Mouse (Mus musculus): ENCODE measurements around the gene Lmtk3. TPM values are rescaled to one million over a fixed set of nuclear protein-coding genes. Genes with fewer than 3 reads are reported as not detected.

The Lmtk3 gene
- polyA plus RNA-seq, 1 experiment from 2014 or later = 1.1 TPM

DNA sequence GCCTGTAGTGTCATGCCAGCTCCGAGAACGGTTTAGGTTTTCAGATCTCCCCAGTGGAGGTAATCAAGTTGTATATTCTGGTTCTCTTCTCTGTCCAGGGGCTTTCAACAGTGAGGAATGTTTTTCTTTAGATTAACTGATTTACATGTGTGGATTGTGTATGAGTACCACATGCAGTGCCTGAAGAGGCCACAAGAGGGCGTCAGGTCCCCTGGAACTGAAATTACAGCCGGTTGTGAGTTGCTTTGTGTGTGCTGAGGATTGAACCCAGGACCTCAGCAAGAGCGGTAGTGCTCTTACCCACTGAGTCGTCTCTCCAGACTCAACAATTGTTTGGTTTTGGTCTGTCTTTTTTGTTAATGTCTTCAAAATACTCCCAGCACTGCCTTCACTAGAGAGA is 37.0 kb upstream of the Lmtk3 start:
- H3K4me3 ChIP-seq (ENCODE audit: control insufficient read depth in 1 of 2, insufficient read depth in 1 of 2, low read depth in 1 of 2, low read length in 2 of 2) = no peak overlapping the region
- no peaks in the 10 kb centered on the region for H3K9me3 ChIP-seq (ENCODE audit: control insufficient read depth, low read length)
- H3K36me3 ChIP-seq (ENCODE audit: control insufficient read depth, insufficient read depth, low read length) = no peaks in the 10 kb centered on the region
- ATAC-seq (ENCODE audit: insufficient number of reproducible peaks, insufficient read depth, low FRiP score, low read depth) = no peak
- no peak overlapping the region for H3K4me2 ChIP-seq (ENCODE audit: low read length)
- H3K4me1 ChIP-seq (ENCODE audit: control insufficient read depth in 2 of 2, insufficient read depth in 2 of 2, low read length in 2 of 2) = peaks cover 9 to 10% of the 10 kb centered on the region in 2 experiments; a peak in 3 of 4 replicates
- no peaks in the 10 kb centered on the region for H3K27me3 ChIP-seq (ENCODE audit: control insufficient read depth, insufficient read depth, low read length)
- 57% methylated on average over 6 of the region's 6 CpGs for WGBS
- no peak overlapping the region for H3K27ac ChIP-seq (replicated peaks in 1 of 2; ENCODE audit: control insufficient read depth in 1 of 2, insufficient read depth in 1 of 2, low read depth in 2 of 2, low read length in 2 of 2)
- H3K9ac ChIP-seq (ENCODE audit: low read length) = no peak overlapping the region

DNA sequence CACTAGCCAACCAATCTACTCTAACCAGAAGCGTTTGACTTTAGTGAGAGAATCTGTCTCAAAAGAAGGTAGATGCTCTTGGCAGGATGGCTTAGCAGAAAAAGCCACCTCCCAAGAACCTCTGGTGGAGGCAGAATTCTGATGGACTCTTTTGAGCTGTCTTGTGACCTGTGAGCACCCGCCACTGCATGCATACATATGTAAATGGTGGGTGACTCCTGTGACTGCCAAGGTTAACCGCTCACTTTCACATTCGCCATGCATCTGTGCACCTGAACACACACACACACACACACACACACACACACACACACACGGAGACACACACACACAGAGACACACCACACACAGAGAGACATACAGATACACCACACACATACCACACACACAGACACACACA is 36.1 kb upstream of the Lmtk3 start:
- WGBS = 88% methylated on average over 5 of the region's 5 CpGs
- H3K36me3 ChIP-seq (ENCODE audit: control insufficient read depth, insufficient read depth, low read length) = no peaks in the 10 kb centered on the region
- H3K4me2 ChIP-seq (ENCODE audit: low read length) = no peak overlapping the region
- no peak for ATAC-seq (ENCODE audit: insufficient number of reproducible peaks, insufficient read depth, low FRiP score, low read depth)
- H3K27me3 ChIP-seq (ENCODE audit: control insufficient read depth, insufficient read depth, low read length) = no peaks in the 10 kb centered on the region
- H3K9me3 ChIP-seq (ENCODE audit: control insufficient read depth, low read length) = no peaks in the 10 kb centered on the region
- no peak overlapping the region for H3K27ac ChIP-seq (replicated peaks in 1 of 2; ENCODE audit: control insufficient read depth in 1 of 2, insufficient read depth in 1 of 2, low read depth in 2 of 2, low read length in 2 of 2)
- no peak overlapping the region for H3K4me3 ChIP-seq (ENCODE audit: control insufficient read depth in 1 of 2, insufficient read depth in 1 of 2, low read depth in 1 of 2, low read length in 2 of 2)
- H3K4me1 ChIP-seq (ENCODE audit: control insufficient read depth in 2 of 2, insufficient read depth in 2 of 2, low read length in 2 of 2) = peaks cover 7 to 9% of the 10 kb centered on the region in 2 experiments; a peak in 3 of 4 replicates
- no peak overlapping the region for H3K9ac ChIP-seq (ENCODE audit: low read length)

DNA sequence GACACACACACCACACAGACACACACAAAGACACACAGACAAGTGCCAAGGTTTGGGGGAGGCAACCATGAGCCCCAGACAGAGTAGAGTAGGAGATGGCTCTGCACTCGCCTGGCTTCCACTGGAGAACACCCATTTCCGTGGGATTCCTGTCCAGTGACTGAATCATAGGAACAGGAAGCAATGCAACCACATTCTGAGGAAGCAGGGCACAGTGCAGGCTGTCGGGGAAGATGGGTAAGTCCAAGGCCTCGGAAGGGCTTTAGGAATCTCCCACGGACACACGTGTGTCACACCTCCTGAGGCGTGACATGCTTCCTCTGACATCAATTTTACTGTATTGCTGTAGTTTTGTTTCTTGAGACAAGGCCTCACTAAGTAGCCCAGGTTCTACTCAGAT is 35.4 kb upstream of the Lmtk3 start:
- no peaks in the 10 kb centered on the region for H3K36me3 ChIP-seq (ENCODE audit: control insufficient read depth, insufficient read depth, low read length)
- H3K9me3 ChIP-seq (ENCODE audit: control insufficient read depth, low read length) = no peaks in the 10 kb centered on the region
- no peak for ATAC-seq (ENCODE audit: insufficient number of reproducible peaks, insufficient read depth, low FRiP score, low read depth)
- no peaks in the 10 kb centered on the region for H3K27me3 ChIP-seq (ENCODE audit: control insufficient read depth, insufficient read depth, low read length)
- H3K4me1 ChIP-seq (ENCODE audit: control insufficient read depth in 2 of 2, insufficient read depth in 2 of 2, low read length in 2 of 2) = peaks cover 7 to 9% of the 10 kb centered on the region in 2 experiments; a peak in 3 of 4 replicates
- H3K4me2 ChIP-seq (ENCODE audit: low read length) = no peak overlapping the region
- H3K27ac ChIP-seq (replicated peaks in 1 of 2; ENCODE audit: control insufficient read depth in 1 of 2, insufficient read depth in 1 of 2, low read depth in 2 of 2, low read length in 2 of 2) = no peak overlapping the region
- WGBS = 67% methylated on average over 7 of the region's 7 CpGs
- no peak overlapping the region for H3K9ac ChIP-seq (ENCODE audit: low read length)
- H3K4me3 ChIP-seq (ENCODE audit: control insufficient read depth in 1 of 2, insufficient read depth in 1 of 2, low read depth in 1 of 2, low read length in 2 of 2) = no peak overlapping the region

DNA sequence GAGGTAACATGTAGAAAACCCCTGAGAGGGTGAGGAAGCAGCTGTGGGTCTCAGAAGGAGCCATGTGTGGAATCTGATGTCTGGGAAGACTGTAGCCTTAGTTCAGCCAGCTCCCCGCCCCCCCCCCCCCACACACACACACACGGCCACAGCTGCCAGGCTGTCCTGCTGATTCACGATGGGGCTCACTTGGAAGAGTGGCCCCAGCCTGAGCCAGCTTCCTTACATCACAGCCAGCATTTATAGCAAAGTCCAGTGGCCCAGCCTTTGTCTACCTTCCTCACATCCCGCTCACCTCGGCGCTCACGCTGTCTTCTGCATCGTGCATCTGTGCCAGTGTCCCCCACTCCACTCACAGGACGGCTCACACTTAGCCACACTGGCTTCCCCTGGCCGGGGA is 34.1 kb upstream of the Lmtk3 start:
- no peaks in the 10 kb centered on the region for H3K36me3 ChIP-seq (ENCODE audit: control insufficient read depth, insufficient read depth, low read length)
- no peak overlapping the region for H3K4me2 ChIP-seq (ENCODE audit: low read length)
- no peaks in the 10 kb centered on the region for H3K27me3 ChIP-seq (ENCODE audit: control insufficient read depth, insufficient read depth, low read length)
- H3K4me1 ChIP-seq (ENCODE audit: control insufficient read depth in 2 of 2, insufficient read depth in 2 of 2, low read length in 2 of 2) = peaks cover 7 to 9% of the 10 kb centered on the region in 2 experiments; a peak in 3 of 4 replicates
- no peak overlapping the region for H3K9ac ChIP-seq (ENCODE audit: low read length)
- no peak overlapping the region for H3K4me3 ChIP-seq (ENCODE audit: control insufficient read depth in 1 of 2, insufficient read depth in 1 of 2, low read depth in 1 of 2, low read length in 2 of 2)
- ATAC-seq (ENCODE audit: insufficient number of reproducible peaks, insufficient read depth, low FRiP score, low read depth) = no peak
- H3K9me3 ChIP-seq (ENCODE audit: control insufficient read depth, low read length) = no peaks in the 10 kb centered on the region
- 41% methylated on average over 9 of the region's 10 CpGs for WGBS
- H3K27ac ChIP-seq (replicated peaks in 1 of 2; ENCODE audit: control insufficient read depth in 1 of 2, insufficient read depth in 1 of 2, low read depth in 2 of 2, low read length in 2 of 2) = no peak overlapping the region

DNA sequence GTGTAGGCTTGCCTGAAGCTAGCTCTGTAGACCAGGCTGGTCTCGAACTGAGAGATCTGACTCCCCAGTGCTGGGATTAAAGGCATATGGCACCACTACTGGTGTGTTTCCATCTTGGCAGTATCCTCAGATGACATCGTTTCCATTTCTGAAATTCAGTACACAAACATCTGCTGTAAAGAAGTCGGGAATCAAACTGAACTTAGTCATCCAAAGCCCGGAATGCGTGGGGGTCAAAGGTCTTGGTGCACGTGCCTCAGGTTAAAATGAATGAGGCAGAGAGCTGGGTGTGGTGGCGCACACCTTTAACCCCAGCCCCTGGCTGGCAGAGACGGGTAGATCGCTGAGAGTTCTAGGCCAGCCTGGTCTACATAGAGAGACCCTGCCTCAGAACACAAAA is 33.4 kb upstream of the Lmtk3 start:
- Histone ChIP-seq H3K27me3 (ENCODE audit: control insufficient read depth, insufficient read depth, low read length) (no peaks in the 10 kb centered on the region), H3K27ac (replicated peaks in 1 of 2; ENCODE audit: control insufficient read depth in 1 of 2, insufficient read depth in 1 of 2, low read depth in 2 of 2, low read length in 2 of 2) (no peak overlapping the region), H3K4me2 (ENCODE audit: low read length) (no peak overlapping the region), H3K36me3 (ENCODE audit: control insufficient read depth, insufficient read depth, low read length) (no peaks in the 10 kb centered on the region), H3K4me3 (ENCODE audit: control insufficient read depth in 1 of 2, insufficient read depth in 1 of 2, low read depth in 1 of 2, low read length in 2 of 2) (no peak overlapping the region), H3K9me3 (ENCODE audit: control insufficient read depth, low read length) (no peaks in the 10 kb centered on the region), H3K9ac (ENCODE audit: low read length) (no peak overlapping the region), H3K4me1 (ENCODE audit: control insufficient read depth in 2 of 2, insufficient read depth in 2 of 2, low read length in 2 of 2) (peaks cover 7 to 9% of the 10 kb centered on the region in 2 experiments; a peak in 3 of 4 replicates)
- ATAC-seq (ENCODE audit: insufficient number of reproducible peaks, insufficient read depth, low FRiP score, low read depth) = no peak
- 83% methylated on average over 9 of the region's 9 CpGs for whole genome bisulfite sequencing

DNA sequence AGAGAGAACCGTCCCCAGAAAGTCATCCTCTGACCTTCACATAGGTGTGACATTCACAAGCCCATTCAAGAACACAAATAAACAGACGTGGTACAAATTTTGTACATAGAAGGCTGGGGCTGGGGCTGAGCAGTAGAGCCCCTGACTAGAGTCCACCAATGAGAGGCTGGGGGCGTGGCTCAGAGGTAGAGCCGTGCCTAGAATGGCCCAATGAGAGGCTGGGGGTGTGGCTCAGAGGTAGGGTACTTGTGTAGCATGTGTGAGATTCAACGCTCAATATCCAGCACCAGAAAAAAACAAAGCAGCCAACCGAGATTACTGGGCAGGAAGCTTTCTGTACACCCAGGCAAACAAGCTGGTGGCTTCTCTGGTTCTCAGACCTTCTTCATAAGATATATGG is 27.8 kb upstream of the Lmtk3 start:
- ATAC-seq (ENCODE audit: insufficient number of reproducible peaks, insufficient read depth, low FRiP score, low read depth) = no peak
- Histone ChIP-seq H3K27ac (replicated peaks in 1 of 2; ENCODE audit: control insufficient read depth in 1 of 2, insufficient read depth in 1 of 2, low read depth in 2 of 2, low read length in 2 of 2) (no peak overlapping the region), H3K4me2 (ENCODE audit: low read length) (no peak overlapping the region), H3K36me3 (ENCODE audit: control insufficient read depth, insufficient read depth, low read length) (no peaks in the 10 kb centered on the region), H3K4me1 (ENCODE audit: control insufficient read depth in 2 of 2, insufficient read depth in 2 of 2, low read length in 2 of 2) (no peaks in the 10 kb centered on the region), H3K9ac (ENCODE audit: low read length) (no peak overlapping the region), H3K27me3 (ENCODE audit: control insufficient read depth, insufficient read depth, low read length) (peaks cover 33% of the 10 kb centered on the region), H3K4me3 (ENCODE audit: control insufficient read depth in 1 of 2, insufficient read depth in 1 of 2, low read depth in 1 of 2, low read length in 2 of 2) (no peak overlapping the region), H3K9me3 (ENCODE audit: control insufficient read depth, low read length) (no peaks in the 10 kb centered on the region)
- 50% methylated on average over 6 of the region's 6 CpGs for WGBS

DNA sequence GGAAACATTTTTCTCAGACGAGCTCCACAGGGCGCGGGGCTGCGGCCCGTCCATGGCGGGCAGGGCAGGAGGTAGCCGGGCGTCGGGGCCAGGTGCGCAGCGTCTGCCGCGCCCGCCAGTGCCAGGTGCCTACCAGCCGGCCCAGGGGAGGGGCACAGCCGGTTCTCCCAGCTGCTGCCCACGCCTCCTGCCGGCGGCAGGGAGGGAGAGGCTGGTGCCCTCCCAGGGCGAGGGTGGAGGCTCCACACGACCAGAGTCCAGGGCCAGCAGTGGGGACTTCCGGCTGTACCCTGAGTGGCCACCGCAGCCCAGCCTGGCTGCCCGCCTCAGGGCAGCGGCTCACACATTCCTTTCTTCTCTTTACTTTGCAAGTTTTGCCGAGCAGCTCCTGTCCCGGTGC is 24.1 kb upstream of the Lmtk3 start:
- Histone ChIP-seq H3K36me3 (ENCODE audit: control insufficient read depth, insufficient read depth, low read length) (no peaks in the 10 kb centered on the region), H3K4me3 (ENCODE audit: control insufficient read depth in 1 of 2, insufficient read depth in 1 of 2, low read depth in 1 of 2, low read length in 2 of 2) (peak overlapping the region in 1 of 2 experiments; percentile 18; a peak in 2 of 4 replicates), H3K4me1 (ENCODE audit: control insufficient read depth in 2 of 2, insufficient read depth in 2 of 2, low read length in 2 of 2) (no peaks in the 10 kb centered on the region), H3K27ac (replicated peaks in 1 of 2; ENCODE audit: control insufficient read depth in 1 of 2, insufficient read depth in 1 of 2, low read depth in 2 of 2, low read length in 2 of 2) (no peak overlapping the region), H3K27me3 (ENCODE audit: control insufficient read depth, insufficient read depth, low read length) (peaks cover 37% of the 10 kb centered on the region), H3K9ac (ENCODE audit: low read length) (0 out of 2 replicates have a peak overlapping the region, but pooled peaks have one; percentile 1), H3K4me2 (ENCODE audit: low read length) (peak overlapping the region; percentile 54), H3K9me3 (ENCODE audit: control insufficient read depth, low read length) (no peaks in the 10 kb centered on the region)
- no peak for ATAC-seq (ENCODE audit: insufficient number of reproducible peaks, insufficient read depth, low FRiP score, low read depth)
- 7% methylated on average over 26 of the region's 27 CpGs for whole genome bisulfite sequencing

DNA sequence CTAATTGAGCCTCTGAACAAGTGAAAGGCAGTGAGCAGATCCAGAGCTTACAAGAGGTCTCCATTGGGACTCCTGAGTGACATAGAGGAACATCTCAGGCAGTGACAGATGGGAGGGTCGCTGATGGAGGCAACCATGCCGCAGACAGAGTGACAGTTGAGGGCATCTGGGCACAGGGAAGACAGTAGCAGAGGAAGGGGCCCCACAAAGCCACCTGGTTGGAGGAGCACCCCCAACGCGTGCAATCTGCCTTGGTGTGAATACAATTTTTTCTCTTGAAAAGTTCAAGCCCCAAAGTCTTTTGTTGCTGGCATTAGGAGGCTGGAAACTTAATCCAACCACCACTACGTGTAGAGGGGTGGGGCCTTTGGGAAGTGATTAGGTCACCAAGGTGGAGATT is 23.4 kb upstream of the Lmtk3 start:
- Histone ChIP-seq H3K4me1 (ENCODE audit: control insufficient read depth in 2 of 2, insufficient read depth in 2 of 2, low read length in 2 of 2) (no peaks in the 10 kb centered on the region), H3K9ac (ENCODE audit: low read length) (no peak overlapping the region), H3K9me3 (ENCODE audit: control insufficient read depth, low read length) (no peaks in the 10 kb centered on the region), H3K4me3 (ENCODE audit: control insufficient read depth in 1 of 2, insufficient read depth in 1 of 2, low read depth in 1 of 2, low read length in 2 of 2) (no peak overlapping the region), H3K27me3 (ENCODE audit: control insufficient read depth, insufficient read depth, low read length) (peaks cover 37% of the 10 kb centered on the region), H3K36me3 (ENCODE audit: control insufficient read depth, insufficient read depth, low read length) (no peaks in the 10 kb centered on the region), H3K27ac (replicated peaks in 1 of 2; ENCODE audit: control insufficient read depth in 1 of 2, insufficient read depth in 1 of 2, low read depth in 2 of 2, low read length in 2 of 2) (no peak overlapping the region), H3K4me2 (ENCODE audit: low read length) (no peak overlapping the region)
- ATAC-seq (ENCODE audit: insufficient number of reproducible peaks, insufficient read depth, low FRiP score, low read depth) = no peak
- 71% methylated on average over 5 of the region's 5 CpGs for WGBS

Data from heart, embryonic 14.5 days (tissue).